Mouse (Mus musculus): ENCODE results near the gene Gpr88. TPM values are rescaled to one million over a fixed set of nuclear protein-coding genes. Genes with fewer than 3 reads are reported as not detected.
A peak's percentile ranks its signal among the peaks of the same experiment; 100 is the strongest.

Gpr88 gene
- polyA plus RNA-seq, 1 experiment from 2014 or later: 0.49 TPM

DNA sequence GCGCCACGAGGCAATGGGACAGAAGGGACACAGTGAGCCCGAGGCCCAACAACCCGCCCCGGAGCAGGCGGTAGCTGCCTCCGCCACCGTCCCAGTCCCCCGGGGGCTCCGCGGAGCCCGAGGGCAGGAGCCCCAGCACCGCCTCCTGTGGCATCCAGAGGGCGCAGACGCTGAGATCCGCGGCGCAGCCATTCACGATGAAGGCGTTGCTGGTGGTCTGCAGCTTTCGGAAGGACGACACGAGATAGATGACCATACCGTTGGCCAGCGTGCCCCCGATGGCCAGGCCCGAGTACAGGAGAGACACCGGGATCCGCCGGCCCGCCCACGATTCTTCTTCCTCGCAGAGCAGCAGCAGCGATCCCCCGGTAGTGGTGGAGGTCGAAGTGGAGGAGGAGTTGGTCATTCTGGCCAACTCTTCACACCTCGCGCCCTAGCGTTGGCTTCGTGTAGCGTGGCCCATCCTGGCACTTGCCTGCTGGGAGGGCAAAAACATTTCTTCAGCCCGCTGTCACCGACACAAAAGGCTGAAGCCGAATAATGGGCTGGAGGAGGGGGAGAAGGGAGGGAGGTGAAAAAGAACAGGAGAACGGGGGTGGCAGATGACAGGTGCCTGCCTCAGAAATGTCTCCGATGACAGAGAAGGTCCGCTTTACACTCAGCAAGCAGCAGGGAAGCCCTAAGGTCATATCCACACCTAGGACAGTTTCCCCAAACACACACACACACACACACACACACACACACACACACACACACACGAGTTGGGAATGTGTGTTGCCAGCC, 855 bp downstream of the Gpr88 start:
- under 1% methylated on average over 48 of the region's 48 CpGs for WGBS
- Histone ChIP-seq H3K4me1 (ENCODE audit: control insufficient read depth, insufficient read depth, low read length) (peaks cover 8% of the 10 kb centered on the region), H3K27me3 (ENCODE audit: control insufficient read depth, insufficient read depth, low read length) (peaks cover 28% of the 10 kb centered on the region), H3K9ac (ENCODE audit: low read length) (peak overlapping the region; percentile 53; the same call in 1 of the 2 replicates), H3K9me3 (ENCODE audit: control insufficient read depth, low read length) (no peaks in the 10 kb centered on the region), H3K4me2 (ENCODE audit: low read depth) (peak overlapping the region; percentile 98), H3K27ac (ENCODE audit: low read depth, low read length) (no peak overlapping the region), H3K36me3 (ENCODE audit: control insufficient read depth, insufficient read depth, low read length) (no peaks in the 10 kb centered on the region), H3K4me3 (ENCODE audit: low read depth, low read length) (peak overlapping the region; percentile 53)
- ATAC-seq (ENCODE audit: insufficient read depth, low FRiP score, low TSS enrichment) (peak; percentile 48), DNase-seq (ENCODE audit: low spot score) (peak; percentile 64)

DNA sequence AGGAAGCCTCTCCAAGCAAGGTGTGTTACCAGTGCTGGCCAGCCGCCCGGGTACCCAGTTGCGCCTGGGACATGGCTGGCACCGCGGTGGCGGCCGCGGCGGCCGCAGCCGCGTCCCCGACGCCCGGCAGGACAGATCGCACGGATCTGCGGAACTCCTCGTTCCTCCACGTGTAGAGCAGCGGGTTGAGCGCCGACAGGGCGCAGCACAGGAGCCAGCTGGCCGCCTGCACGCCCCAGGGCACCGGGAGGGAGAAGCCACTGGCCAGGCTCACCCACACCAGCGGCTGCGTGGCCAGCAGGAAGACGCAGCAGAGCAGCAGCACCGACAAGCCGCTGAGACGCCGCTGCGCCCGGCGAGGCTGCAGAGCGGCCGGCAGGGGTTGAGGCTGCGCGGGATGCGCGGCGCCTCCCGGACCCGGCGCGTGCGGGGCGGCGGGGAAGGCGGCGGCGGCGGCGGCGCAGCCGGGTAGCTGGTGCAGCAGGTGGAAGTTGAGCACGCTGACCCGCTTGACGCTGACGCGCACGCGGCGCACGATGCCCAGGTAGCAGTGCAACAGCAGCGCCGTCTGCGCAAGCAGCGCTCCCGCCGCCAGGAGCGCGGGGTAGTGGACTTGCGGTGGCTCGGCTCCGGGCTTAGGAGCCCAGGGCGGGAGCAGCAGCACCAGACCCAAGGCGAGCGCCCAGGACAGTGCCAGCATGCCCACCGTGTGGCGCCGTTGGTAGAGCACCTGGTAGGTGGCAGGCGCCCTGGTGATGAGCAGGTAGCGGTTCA, 1.6 kb downstream of the Gpr88 start:
- Histone ChIP-seq H3K36me3 (ENCODE audit: control insufficient read depth, insufficient read depth, low read length) (no peaks in the 10 kb centered on the region), H3K4me1 (ENCODE audit: control insufficient read depth, insufficient read depth, low read length) (peaks cover 8% of the 10 kb centered on the region), H3K9ac (ENCODE audit: low read length) (peak overlapping the region; percentile 53), H3K9me3 (ENCODE audit: control insufficient read depth, low read length) (no peaks in the 10 kb centered on the region), H3K4me2 (ENCODE audit: low read depth) (peak overlapping the region; percentile 98), H3K27me3 (ENCODE audit: control insufficient read depth, insufficient read depth, low read length) (peaks cover 28% of the 10 kb centered on the region), H3K27ac (ENCODE audit: low read depth, low read length) (no peak overlapping the region), H3K4me3 (ENCODE audit: low read depth, low read length) (peak overlapping the region; percentile 53)
- DNase-seq (ENCODE audit: low spot score) (peak; percentile 59), ATAC-seq (ENCODE audit: insufficient read depth, low FRiP score, low TSS enrichment) (peak; percentile 53)
- under 1% methylated on average over 82 of the region's 86 CpGs for WGBS

DNA sequence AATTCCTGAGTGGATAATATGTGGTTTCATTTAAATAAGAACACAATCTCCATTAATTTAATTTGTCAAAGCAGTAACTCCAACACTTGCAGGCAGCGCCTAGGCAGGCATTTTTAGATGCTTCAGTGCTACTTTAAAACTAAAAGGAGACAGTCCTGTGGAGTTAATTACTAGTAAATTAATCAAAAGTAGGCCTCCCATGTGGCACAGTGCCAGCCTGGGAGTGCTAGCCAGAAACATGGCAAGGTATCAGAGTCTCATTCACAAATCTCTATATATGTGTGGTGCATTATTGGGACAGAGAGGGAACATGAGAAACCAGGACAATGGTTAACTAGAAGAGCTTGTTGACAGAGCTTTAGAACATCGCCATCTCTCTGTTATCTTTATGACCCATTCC, 4.3 kb downstream of the Gpr88 start:
- H3K27ac ChIP-seq (ENCODE audit: low read depth, low read length): no peak overlapping the region
- 87% methylated on average over 2 of the region's 2 CpGs for WGBS
- H3K9me3 ChIP-seq (ENCODE audit: control insufficient read depth, low read length): no peaks in the 10 kb centered on the region
- no peak overlapping the region for H3K9ac ChIP-seq (ENCODE audit: low read length)
- H3K4me2 ChIP-seq (ENCODE audit: low read depth): no peak overlapping the region
- no peak overlapping the region for H3K4me3 ChIP-seq (ENCODE audit: low read depth, low read length)
- DNase-seq (ENCODE audit: low spot score): no peak
- H3K36me3 ChIP-seq (ENCODE audit: control insufficient read depth, insufficient read depth, low read length): no peaks in the 10 kb centered on the region
- peaks cover 8% of the 10 kb centered on the region for H3K4me1 ChIP-seq (ENCODE audit: control insufficient read depth, insufficient read depth, low read length)
- peaks cover 28% of the 10 kb centered on the region for H3K27me3 ChIP-seq (ENCODE audit: control insufficient read depth, insufficient read depth, low read length)
- ATAC-seq (ENCODE audit: insufficient read depth, low FRiP score, low TSS enrichment): no peak

DNA sequence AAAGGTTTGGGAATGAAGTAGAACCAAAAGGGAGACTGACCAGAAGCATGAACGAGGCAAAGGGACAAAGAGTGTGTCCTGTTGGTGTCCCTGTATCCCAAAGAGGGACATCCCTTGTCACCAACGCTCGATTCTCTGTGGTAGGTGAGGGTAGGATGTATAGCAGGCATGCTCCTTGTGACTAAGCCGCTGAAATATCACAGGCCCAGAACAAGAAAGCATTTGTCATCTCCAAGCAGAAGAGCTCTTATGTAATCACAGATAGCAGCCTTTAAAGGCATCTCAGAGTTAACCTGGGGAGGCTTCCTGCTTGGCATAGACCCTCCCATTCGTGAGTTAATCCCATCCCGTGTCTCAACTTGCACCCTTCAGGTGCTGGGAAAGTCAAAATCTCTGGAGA, 8.8 kb downstream of the Gpr88 start:
- 74% methylated on average over 6 of the region's 6 CpGs for WGBS
- Histone ChIP-seq H3K27ac (ENCODE audit: low read depth, low read length) (no peak overlapping the region), H3K27me3 (ENCODE audit: control insufficient read depth, insufficient read depth, low read length) (no peaks in the 10 kb centered on the region), H3K36me3 (ENCODE audit: control insufficient read depth, insufficient read depth, low read length) (no peaks in the 10 kb centered on the region), H3K4me1 (ENCODE audit: control insufficient read depth, insufficient read depth, low read length) (no peaks in the 10 kb centered on the region), H3K9ac (ENCODE audit: low read length) (no peak overlapping the region), H3K4me2 (ENCODE audit: low read depth) (no peak overlapping the region), H3K4me3 (ENCODE audit: low read depth, low read length) (no peak overlapping the region), H3K9me3 (ENCODE audit: control insufficient read depth, low read length) (no peaks in the 10 kb centered on the region)
- ATAC-seq (ENCODE audit: insufficient read depth, low FRiP score, low TSS enrichment) (no peak), DNase-seq (ENCODE audit: low spot score) (no peak)

DNA sequence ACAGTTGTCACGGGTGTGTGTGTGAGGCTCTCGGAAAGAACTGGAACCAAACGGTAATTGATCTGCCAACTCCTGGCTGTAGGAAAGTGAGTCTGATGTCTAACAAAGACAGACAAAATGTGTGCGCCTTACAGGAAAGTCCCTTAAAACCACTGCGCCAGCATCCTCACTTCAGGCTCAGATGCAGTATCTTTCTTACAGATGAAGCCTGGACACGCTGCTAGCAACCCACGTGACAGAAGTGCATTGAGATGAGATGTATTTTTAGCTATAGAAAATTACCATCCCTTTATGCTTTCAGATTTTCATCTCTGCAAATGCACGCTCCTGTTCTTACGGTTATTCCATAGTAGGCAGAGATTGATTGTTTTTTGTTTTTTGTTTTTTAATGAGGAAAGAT, 10.6 kb downstream of the Gpr88 start:
- no peak overlapping the region for H3K27ac ChIP-seq (ENCODE audit: low read depth, low read length)
- no peak overlapping the region for H3K9ac ChIP-seq (ENCODE audit: low read length)
- H3K9me3 ChIP-seq (ENCODE audit: control insufficient read depth, low read length): no peaks in the 10 kb centered on the region
- no peaks in the 10 kb centered on the region for H3K36me3 ChIP-seq (ENCODE audit: control insufficient read depth, insufficient read depth, low read length)
- DNase-seq (ENCODE audit: low spot score) (no peak), ATAC-seq (ENCODE audit: insufficient read depth, low FRiP score, low TSS enrichment) (no peak)
- H3K4me3 ChIP-seq (ENCODE audit: low read depth, low read length): no peak overlapping the region
- no peaks in the 10 kb centered on the region for H3K4me1 ChIP-seq (ENCODE audit: control insufficient read depth, insufficient read depth, low read length)
- H3K27me3 ChIP-seq (ENCODE audit: control insufficient read depth, insufficient read depth, low read length): no peaks in the 10 kb centered on the region
- 81% methylated on average over 9 of the region's 9 CpGs for WGBS
- H3K4me2 ChIP-seq (ENCODE audit: low read depth): no peak overlapping the region

DNA sequence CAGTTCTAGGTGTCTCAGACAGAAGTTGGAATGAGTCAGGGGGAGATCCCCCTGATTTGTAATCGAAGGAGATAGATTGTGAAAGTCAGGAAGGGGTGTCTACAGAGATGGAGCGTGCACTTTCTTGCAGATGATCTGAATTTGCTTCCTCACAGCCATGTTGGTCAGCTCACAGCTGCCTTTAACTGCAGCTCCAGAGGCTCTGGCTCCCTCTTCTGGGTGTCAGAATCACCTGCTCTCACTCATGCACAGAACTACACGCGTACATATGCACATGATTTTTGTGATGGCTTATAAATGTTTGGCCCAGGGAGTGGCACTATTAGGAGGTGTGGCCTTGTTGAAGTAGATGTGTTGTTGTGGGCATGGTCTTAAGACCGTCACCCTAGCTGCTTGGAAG, 15.8 kb downstream of the Gpr88 start:
- no peak overlapping the region for H3K4me2 ChIP-seq (ENCODE audit: low read depth)
- no peak overlapping the region for H3K4me3 ChIP-seq (ENCODE audit: low read depth, low read length)
- H3K4me1 ChIP-seq (ENCODE audit: control insufficient read depth, insufficient read depth, low read length): no peaks in the 10 kb centered on the region
- no peaks in the 10 kb centered on the region for H3K36me3 ChIP-seq (ENCODE audit: control insufficient read depth, insufficient read depth, low read length)
- DNase-seq (ENCODE audit: low spot score) (no peak), ATAC-seq (ENCODE audit: insufficient read depth, low FRiP score, low TSS enrichment) (no peak)
- no peaks in the 10 kb centered on the region for H3K9me3 ChIP-seq (ENCODE audit: control insufficient read depth, low read length)
- no peak overlapping the region for H3K9ac ChIP-seq (ENCODE audit: low read length)
- no peaks in the 10 kb centered on the region for H3K27me3 ChIP-seq (ENCODE audit: control insufficient read depth, insufficient read depth, low read length)
- H3K27ac ChIP-seq (ENCODE audit: low read depth, low read length): no peak overlapping the region
- 86% methylated on average over 5 of the region's 5 CpGs for WGBS

DNA sequence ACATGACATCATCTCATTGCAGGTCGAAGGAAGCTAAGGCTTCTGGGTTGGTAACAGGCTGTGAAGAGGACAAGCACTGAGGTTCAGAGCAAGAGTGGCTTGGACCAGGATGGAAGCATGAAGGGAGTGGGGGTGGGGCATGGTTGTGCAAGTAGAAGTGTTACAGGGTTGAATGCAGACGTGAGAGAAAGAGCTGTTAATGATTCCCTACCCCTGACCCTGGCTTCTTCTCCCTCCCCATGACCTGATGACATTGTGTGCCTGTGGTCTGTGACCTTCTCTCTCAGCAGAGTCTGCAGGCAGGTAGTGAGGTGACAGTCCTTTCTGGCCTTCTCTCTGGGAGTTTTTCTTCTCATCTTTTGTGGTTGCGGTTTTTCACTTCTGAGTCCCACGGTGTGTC, 16.4 kb downstream of the Gpr88 start:
- DNase-seq (ENCODE audit: low spot score) (no peak), ATAC-seq (ENCODE audit: insufficient read depth, low FRiP score, low TSS enrichment) (no peak)
- H3K4me3 ChIP-seq (ENCODE audit: low read depth, low read length): no peak overlapping the region
- WGBS: 81% methylated on average over 4 of the region's 4 CpGs
- no peaks in the 10 kb centered on the region for H3K27me3 ChIP-seq (ENCODE audit: control insufficient read depth, insufficient read depth, low read length)
- H3K27ac ChIP-seq (ENCODE audit: low read depth, low read length): no peak overlapping the region
- H3K36me3 ChIP-seq (ENCODE audit: control insufficient read depth, insufficient read depth, low read length): no peaks in the 10 kb centered on the region
- no peak overlapping the region for H3K4me2 ChIP-seq (ENCODE audit: low read depth)
- H3K9ac ChIP-seq (ENCODE audit: low read length): no peak overlapping the region
- H3K4me1 ChIP-seq (ENCODE audit: control insufficient read depth, insufficient read depth, low read length): no peaks in the 10 kb centered on the region
- no peaks in the 10 kb centered on the region for H3K9me3 ChIP-seq (ENCODE audit: control insufficient read depth, low read length)

DNA sequence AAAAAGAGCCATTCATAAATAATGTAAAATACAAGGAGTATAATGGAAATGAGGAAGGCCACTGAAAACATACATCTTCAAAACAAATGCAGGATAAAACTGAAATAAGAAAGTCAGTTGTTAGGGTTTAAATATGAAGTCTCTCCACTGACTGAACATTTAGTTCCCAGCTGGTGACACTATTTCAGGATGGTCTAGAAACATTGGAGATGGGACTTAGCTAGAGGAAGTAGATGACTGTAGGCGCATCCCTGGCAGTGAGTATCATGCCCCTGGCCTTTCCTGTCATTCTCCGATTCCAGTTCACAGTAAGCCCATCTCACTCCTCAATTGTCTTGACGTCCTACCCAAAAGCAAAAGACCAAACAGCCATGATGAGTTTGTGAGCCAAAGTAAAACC, 19.8 kb downstream of the Gpr88 start:
- Histone ChIP-seq H3K9ac (ENCODE audit: low read length) (no peak overlapping the region), H3K27ac (ENCODE audit: low read depth, low read length) (no peak overlapping the region), H3K4me2 (ENCODE audit: low read depth) (no peak overlapping the region), H3K27me3 (ENCODE audit: control insufficient read depth, insufficient read depth, low read length) (no peaks in the 10 kb centered on the region), H3K4me3 (ENCODE audit: low read depth, low read length) (no peak overlapping the region), H3K4me1 (ENCODE audit: control insufficient read depth, insufficient read depth, low read length) (no peaks in the 10 kb centered on the region), H3K9me3 (ENCODE audit: control insufficient read depth, low read length) (no peaks in the 10 kb centered on the region), H3K36me3 (ENCODE audit: control insufficient read depth, insufficient read depth, low read length) (no peaks in the 10 kb centered on the region)
- DNase-seq (ENCODE audit: low spot score) (no peak), ATAC-seq (ENCODE audit: insufficient read depth, low FRiP score, low TSS enrichment) (no peak)
- WGBS: 80% methylated on average over 3 of the region's 3 CpGs

DNA sequence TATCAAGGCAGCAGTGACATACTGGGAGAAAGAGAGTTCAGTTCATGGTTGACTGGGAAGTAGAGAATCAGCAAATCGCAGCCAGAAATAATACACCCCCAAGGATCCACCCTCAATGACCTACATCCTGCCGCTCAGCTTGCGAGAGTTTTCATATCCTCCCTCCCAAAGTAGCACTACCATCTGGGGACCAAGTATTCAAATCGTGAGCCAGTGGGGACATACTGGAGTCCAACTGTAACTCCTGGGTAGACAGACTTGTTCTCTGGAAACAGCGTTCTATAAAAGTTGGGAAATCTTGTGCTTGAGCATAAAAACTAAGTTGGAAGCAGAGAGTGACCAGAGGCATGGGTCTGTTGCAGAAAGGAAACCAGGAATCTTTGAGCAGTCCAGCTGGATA, 20.5 kb downstream of the Gpr88 start:
- Histone ChIP-seq H3K9me3 (ENCODE audit: control insufficient read depth, low read length) (no peaks in the 10 kb centered on the region), H3K4me3 (ENCODE audit: low read depth, low read length) (no peak overlapping the region), H3K27ac (ENCODE audit: low read depth, low read length) (no peak overlapping the region), H3K36me3 (ENCODE audit: control insufficient read depth, insufficient read depth, low read length) (no peaks in the 10 kb centered on the region), H3K4me2 (ENCODE audit: low read depth) (no peak overlapping the region), H3K9ac (ENCODE audit: low read length) (no peak overlapping the region), H3K4me1 (ENCODE audit: control insufficient read depth, insufficient read depth, low read length) (no peaks in the 10 kb centered on the region), H3K27me3 (ENCODE audit: control insufficient read depth, insufficient read depth, low read length) (no peaks in the 10 kb centered on the region)
- no peak for ATAC-seq (ENCODE audit: insufficient read depth, low FRiP score, low TSS enrichment)
- WGBS: 80% methylated on average over 5 of the region's 5 CpGs
- DNase-seq (ENCODE audit: low spot score): no peak
